Mouse (Mus musculus): ENCODE data around the gene Gm43951.

GRCm38 (mm10) chr11:72226901-72227300 is 20.3 kb upstream of the Gm43951 start:
- TF ChIP-seq CTCF (IDR thresholded peaks at IDR 0.05; ENCODE audit: low read depth, low read length): no peak
- no peak for TF ChIP-seq POLR2A (IDR thresholded peaks at IDR 0.05; ENCODE audit: insufficient read depth, low read length)
- no peak for TF ChIP-seq EP300 (IDR thresholded peaks at IDR 0.05; ENCODE audit: insufficient read depth, low read depth, low read length)

Measured in ES-Bruce4 (cell line).